Mouse (Mus musculus): Measurements from ENCODE around the gene Galnt6. TPM values are rescaled to one million over a fixed set of nuclear protein-coding genes. Genes with fewer than 3 reads are reported as not detected.

Galnt6 gene
- polyA plus RNA-seq (2012; rRNA removed) (0.36 and 0.47 TPM in 2 replicates), polyA plus RNA-seq (2014; fragmentation: Nextera tagmentation; extraction: Ambion mirVana) (0.73 and 0.84 TPM in 2 replicates)

DNA sequence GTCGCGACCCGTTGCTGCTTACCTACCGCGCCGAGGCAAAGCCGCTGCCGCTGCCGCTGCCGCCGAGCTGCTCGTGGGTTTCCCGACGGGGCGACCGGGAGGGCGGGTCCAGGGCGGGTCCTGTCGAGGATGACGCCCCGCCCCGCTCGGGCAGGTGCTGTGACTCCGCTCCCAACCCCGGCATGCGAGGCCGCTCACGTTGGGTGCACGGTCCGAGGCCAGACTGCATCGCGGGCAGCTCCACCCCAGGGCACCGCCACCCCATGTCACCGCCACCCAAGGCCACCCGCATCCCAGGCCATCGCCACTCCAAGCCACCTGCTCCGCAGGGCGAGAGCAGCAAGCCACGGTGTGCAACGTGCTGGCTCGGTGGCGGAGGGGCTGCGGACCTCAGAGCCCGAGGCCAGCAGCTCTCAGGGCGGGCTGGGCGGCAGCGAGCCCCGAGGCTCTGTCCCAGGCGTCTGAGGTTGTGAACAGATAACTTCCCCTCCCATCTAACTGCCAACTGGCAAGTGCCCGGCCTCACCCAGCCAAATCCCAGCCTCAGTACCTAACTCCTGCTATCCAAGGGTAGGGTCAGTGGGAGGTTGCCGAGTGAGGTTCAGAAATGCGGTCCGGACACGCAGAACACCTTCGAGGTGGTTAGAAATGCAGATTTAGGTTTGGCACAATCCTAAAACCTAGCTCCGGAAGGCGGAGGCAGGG lies at the start of gene Galnt6:
Galnt6 (minus strand) TSS at position 96 of the 705 bp plus-strand sequence.
- Histone ChIP-seq H3K27me3 (ENCODE audit: control insufficient read depth, insufficient read depth, low read length) (peaks cover 36% of the 10 kb centered on the region), H3K4me2 (ENCODE audit: low read depth) (peak within 1 kb of the TSS; percentile 61), H3K36me3 (replicated peaks; ENCODE audit: control insufficient read depth, insufficient read depth, low read depth) (no peaks in the 10 kb centered on the region), H3K9me3 (ENCODE audit: control insufficient read depth, low read length) (no peaks in the 10 kb centered on the region), H3K4me1 (replicated peaks; ENCODE audit: control insufficient read depth in 2 of 2, insufficient read depth in 2 of 2, low read length in 1 of 2) (peaks cover 0 to 10% of the 10 kb centered on the region in 2 experiments; a peak in 3 of 4 replicates), H3K9ac (replicated peaks) (no peak within 1 kb of the TSS), H3K27ac (no peak within 1 kb of the TSS), H3K4me3 (ENCODE audit: insufficient read depth in 1 of 2, low read depth in 2 of 2, low read length in 2 of 2) (peak within 1 kb of the TSS; percentile 13 to 46; a peak in 3 of 4 replicates)
- WGBS (ENCODE audit: insufficient replicate concordance), result 8% methylated on average over 50 of the region's 57 CpGs
- no peak for DNase-seq (ENCODE audit: low read depth in 3 of 3, low spot score in 3 of 3)
- peak; percentile 41; the same call in 1 of the 2 replicates for ATAC-seq (ENCODE audit: insufficient read depth)
- TF ChIP-seq CTCF (IDR thresholded peaks at IDR 0.05; ENCODE audit: low read depth) (no peak), EP300 (IDR thresholded peaks at IDR 0.05; ENCODE audit: low read depth) (no peak)

DNA sequence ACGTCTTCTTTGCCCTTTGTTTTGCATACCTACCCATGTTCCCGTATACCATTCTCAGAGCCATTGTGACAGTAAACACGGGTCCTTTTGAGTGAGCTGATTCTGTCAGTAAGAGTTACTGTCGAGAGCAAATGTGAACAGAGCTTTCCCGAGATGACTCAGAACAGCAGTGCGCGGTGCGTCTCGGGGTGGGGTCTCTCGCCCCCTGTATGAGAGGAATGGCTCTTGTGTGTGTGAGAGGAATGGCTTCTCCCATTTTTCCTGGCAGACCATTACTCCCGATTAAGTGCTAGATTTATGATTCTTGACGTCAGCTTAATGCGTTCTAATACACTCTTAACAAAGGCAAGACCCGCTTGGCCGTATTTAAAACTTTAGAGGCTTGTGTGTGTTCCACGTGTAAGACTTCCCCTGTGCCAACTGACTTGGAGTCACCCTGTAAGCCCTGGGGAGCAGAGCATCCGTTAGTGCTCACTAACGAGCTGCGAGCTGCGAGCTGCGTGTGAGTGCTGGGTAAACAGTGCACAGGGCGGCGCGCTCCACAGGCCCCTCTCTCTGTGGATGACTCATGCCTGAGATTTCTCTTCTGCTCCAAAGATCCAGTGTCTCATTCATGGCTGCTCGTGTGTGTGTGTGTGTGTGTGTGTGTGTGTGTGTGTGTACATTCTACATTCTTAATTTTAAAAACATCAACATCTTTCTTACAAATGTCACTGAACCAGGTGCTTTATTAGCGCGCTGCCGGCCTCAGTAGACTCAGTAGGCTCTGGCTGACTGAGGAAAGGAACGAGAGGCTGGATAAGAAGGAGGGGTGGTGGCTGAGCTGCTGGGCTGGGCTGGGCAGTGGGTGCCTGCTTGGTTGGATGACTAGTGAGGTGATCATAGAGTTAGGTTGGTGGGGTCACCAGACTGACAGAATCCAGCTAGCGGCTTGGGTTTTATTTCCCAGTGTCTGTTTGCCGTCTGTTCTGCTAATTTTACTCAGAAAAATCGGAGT lies 48.1 kb upstream of the Galnt6 start:
- Histone ChIP-seq H3K27ac (no peak overlapping the region), H3K36me3 (replicated peaks; ENCODE audit: control insufficient read depth, insufficient read depth, low read depth) (no peaks in the 10 kb centered on the region), H3K4me2 (ENCODE audit: low read depth) (no peak overlapping the region), H3K27me3 (ENCODE audit: control insufficient read depth, insufficient read depth, low read length) (no peaks in the 10 kb centered on the region), H3K9ac (replicated peaks) (no peak overlapping the region), H3K9me3 (ENCODE audit: control insufficient read depth, low read length) (no peaks in the 10 kb centered on the region), H3K4me3 (ENCODE audit: insufficient read depth in 1 of 2, low read depth in 2 of 2, low read length in 2 of 2) (no peak overlapping the region), H3K4me1 (replicated peaks; ENCODE audit: control insufficient read depth in 2 of 2, insufficient read depth in 2 of 2, low read length in 1 of 2) (no peaks in the 10 kb centered on the region)
- ATAC-seq (ENCODE audit: insufficient read depth) (no peak), DNase-seq (ENCODE audit: low read depth in 3 of 3, low spot score in 3 of 3) (no peak)
- TF ChIP-seq CTCF (IDR thresholded peaks at IDR 0.05; ENCODE audit: low read depth), result no peak
- no peak for TF ChIP-seq EP300 (IDR thresholded peaks at IDR 0.05; ENCODE audit: low read depth)
- WGBS (ENCODE audit: insufficient replicate concordance), result 66% methylated on average over 32 of the region's 32 CpGs

DNA sequence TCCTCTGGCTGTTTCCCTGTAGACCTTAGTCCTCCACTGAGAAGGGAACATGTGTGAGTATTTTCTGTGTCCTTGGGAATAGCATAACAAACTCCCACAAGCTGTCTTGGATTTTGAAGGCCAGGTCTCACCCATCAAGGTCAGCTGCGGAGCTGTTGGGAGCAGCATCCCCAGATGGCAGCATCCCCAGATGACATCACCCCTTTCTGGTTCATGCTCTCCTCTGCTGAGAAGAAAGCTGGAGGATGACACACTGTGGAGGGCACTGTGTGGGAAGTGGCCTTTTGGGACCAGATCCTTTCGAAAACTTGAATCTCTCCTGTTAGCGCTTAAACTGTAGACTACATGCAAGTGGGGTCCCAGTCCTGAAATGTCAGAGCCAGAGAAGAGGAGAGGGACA lies 47.2 kb upstream of the Galnt6 start:
- Histone ChIP-seq H3K27ac (no peak overlapping the region), H3K4me2 (ENCODE audit: low read depth) (no peak overlapping the region)
- 86% methylated on average over 3 of the region's 3 CpGs for whole genome bisulfite sequencing (ENCODE audit: insufficient replicate concordance)

DNA sequence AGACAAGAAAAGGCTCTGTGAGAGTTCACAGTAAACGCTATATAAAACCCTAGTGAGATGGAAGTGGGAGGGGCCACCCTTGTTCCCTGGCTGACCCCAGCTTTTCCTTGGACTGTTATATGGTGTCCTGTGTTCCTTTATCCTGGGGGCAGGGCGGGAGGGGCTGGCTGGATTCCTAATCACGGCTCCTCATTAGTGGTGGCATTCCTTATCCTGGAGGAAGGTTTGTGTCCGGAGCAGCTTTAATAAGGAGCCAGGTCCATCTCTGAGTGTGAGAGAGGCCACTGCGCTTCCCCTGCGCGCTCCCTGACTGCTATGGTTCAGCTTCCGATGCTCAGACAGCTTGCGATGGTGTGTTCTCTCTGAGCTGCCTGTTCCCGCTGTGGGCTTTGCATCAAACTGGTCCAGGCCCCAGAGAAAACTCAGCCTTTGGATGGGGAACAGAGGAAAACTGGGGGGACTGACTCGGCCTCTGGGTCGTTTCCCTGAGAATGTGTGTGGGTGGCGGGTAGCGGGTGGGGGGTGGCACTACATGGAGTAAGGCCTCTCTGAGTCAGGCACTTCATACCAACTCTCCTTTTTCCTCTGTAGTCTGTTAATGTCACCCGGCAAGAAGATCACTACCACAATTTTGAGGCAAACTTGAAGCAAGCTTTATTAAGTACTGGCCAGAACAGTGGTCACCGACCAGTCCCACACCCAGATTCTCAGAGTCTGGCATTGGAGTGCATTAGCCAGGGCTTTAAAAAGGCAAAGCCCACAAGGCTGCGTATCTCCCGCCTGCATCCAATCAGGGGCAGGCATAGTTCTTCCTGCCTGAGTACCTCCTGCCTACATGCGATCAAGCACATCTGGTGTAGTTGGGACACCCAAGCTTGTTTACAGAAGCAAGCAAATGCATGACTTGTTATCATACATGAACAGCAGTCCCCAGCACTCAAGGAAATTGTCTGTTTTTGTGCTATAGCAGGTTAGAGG lies 46.3 kb upstream of the Galnt6 start:
- WGBS (ENCODE audit: insufficient replicate concordance), result 57% methylated on average over 19 of the region's 19 CpGs
- no peak overlapping the region for H3K4me2 ChIP-seq (ENCODE audit: low read depth)
- no peak for DNase-seq (ENCODE audit: low read depth in 3 of 3, low spot score in 3 of 3)
- no peaks in the 10 kb centered on the region for H3K4me1 ChIP-seq (replicated peaks; ENCODE audit: control insufficient read depth in 2 of 2, insufficient read depth in 2 of 2, low read length in 1 of 2)
- H3K9ac ChIP-seq (replicated peaks), result no peak overlapping the region
- no peaks in the 10 kb centered on the region for H3K36me3 ChIP-seq (replicated peaks; ENCODE audit: control insufficient read depth, insufficient read depth, low read depth)
- no peaks in the 10 kb centered on the region for H3K9me3 ChIP-seq (ENCODE audit: control insufficient read depth, low read length)
- ATAC-seq (ENCODE audit: insufficient read depth), result no peak
- TF ChIP-seq EP300 (IDR thresholded peaks at IDR 0.05; ENCODE audit: low read depth), result no peak
- no peak for TF ChIP-seq CTCF (IDR thresholded peaks at IDR 0.05; ENCODE audit: low read depth)
- H3K27me3 ChIP-seq (ENCODE audit: control insufficient read depth, insufficient read depth, low read length), result no peaks in the 10 kb centered on the region
- H3K4me3 ChIP-seq (ENCODE audit: insufficient read depth in 1 of 2, low read depth in 2 of 2, low read length in 2 of 2), result no peak overlapping the region
- H3K27ac ChIP-seq, result no peak overlapping the region

More for the DNA sequence above, 47.2 kb upstream of the Galnt6 start:
- DNase-seq (ENCODE audit: low read depth in 3 of 3, low spot score in 3 of 3) (no peak), ATAC-seq (ENCODE audit: insufficient read depth) (no peak)
- Histone ChIP-seq H3K4me1 (replicated peaks; ENCODE audit: control insufficient read depth in 2 of 2, insufficient read depth in 2 of 2, low read length in 1 of 2) (no peaks in the 10 kb centered on the region), H3K36me3 (replicated peaks; ENCODE audit: control insufficient read depth, insufficient read depth, low read depth) (no peaks in the 10 kb centered on the region), H3K9ac (replicated peaks) (no peak overlapping the region), H3K27me3 (ENCODE audit: control insufficient read depth, insufficient read depth, low read length) (no peaks in the 10 kb centered on the region), H3K9me3 (ENCODE audit: control insufficient read depth, low read length) (no peaks in the 10 kb centered on the region), H3K4me3 (ENCODE audit: insufficient read depth in 1 of 2, low read depth in 2 of 2, low read length in 2 of 2) (no peak overlapping the region)
- TF ChIP-seq EP300 (IDR thresholded peaks at IDR 0.05; ENCODE audit: low read depth), result no peak
- TF ChIP-seq CTCF (IDR thresholded peaks at IDR 0.05; ENCODE audit: low read depth), result no peak
